Mouse (Mus musculus) small intestine, adult 2 months (tissue): ENCODE measurements around the gene Alx3.
A peak's percentile ranks its signal among the peaks of the same experiment; 100 is the strongest.

ENCODE experiments used
- CTCF ChIP-seq: fragments of 200-500 bp; IDR thresholded peaks from 2 replicates; pipeline ENCODE4 v1.5.1; 2012; ENCODE audit warnings: low read depth, mild to moderate bottlenecking, control low read depth, inconsistent platforms, low read length, moderate library complexity, mixed read lengths; ENCODE audit not compliant: insufficient replicate concordance, insufficient read length; ENCODE audit errors: extremely low read depth
- POLR2A ChIP-seq: fragments of 200-500 bp; IDR thresholded peaks from 2 replicates; pipeline ENCODE4 v1.6.1; 2012; ENCODE audit warnings: low read depth, mild to moderate bottlenecking, control low read depth, inconsistent platforms, low read length, moderate library complexity

- TF ChIP-seq POLR2A (no peak), CTCF (peak; percentile 63; the same call in 1 of the 2 replicates)
Measured at GRCm38 (mm10) chr3:107550409-107551049, 44.3 kb upstream of the Alx3 start.
